ENCODE assay signal across 9 mouse cellular contexts in genomic region chr11:115904956-115905790, GRCm38 (mm10). TPM values are rescaled to one million over a fixed set of nuclear protein-coding genes. Genes with fewer than 3 reads are reported as not detected.
DNase-seq lines count a peak whose midpoint lies in the region; ATAC-seq and TF ChIP-seq lines count a peak whose summit lies in the region.
"Had no signal": no experiment of that assay in that cellular context is flagged by ENCODE, and none has a peak within 500 bp of the region (broad histone marks: within the 10 kb centered on the region; RNA-seq: fewer than 3 reads in every experiment).

No protein-coding gene starts in this region.

- H3K4me2 ChIP-seq in limb, embryonic 14.5 days (replicated peaks; ENCODE audit: low read depth, low read length, severe bottlenecking): no peak overlapping the region
- peak overlapping the region; percentile 25; the same call in 1 of the 2 replicates for H3K4me2 ChIP-seq in stomach, postnatal 0 days (replicated peaks; ENCODE audit: low read depth)
- H3K4me2 ChIP-seq in forebrain, embryonic 12.5 days: no peak overlapping the region

- H3K27ac ChIP-seq in heart, embryonic 10.5 days: peak overlapping the region; percentile 92
- 0 out of 2 replicates have a peak overlapping the region, but pooled peaks have one; percentile 9 for H3K27ac ChIP-seq in limb, embryonic 14.5 days (replicated peaks; ENCODE audit: low read depth, low read length)
- H3K27ac ChIP-seq in stomach, postnatal 0 days (replicated peaks): peak overlapping the region; percentile 90
- no peak overlapping the region for H3K27ac ChIP-seq in forebrain, embryonic 12.5 days

- H3K9me3 ChIP-seq in heart, embryonic 10.5 days: no peaks in the 10 kb centered on the region
- no peaks in the 10 kb centered on the region for H3K9me3 ChIP-seq in limb, embryonic 14.5 days (ENCODE audit: control insufficient read depth, low read length)
- no peaks in the 10 kb centered on the region for H3K9me3 ChIP-seq in stomach, postnatal 0 days (ENCODE audit: control insufficient read depth, low read length)
- H3K9me3 ChIP-seq in forebrain, embryonic 12.5 days: no peaks in the 10 kb centered on the region

- no peak for TF ChIP-seq POLR2A in limb, embryonic 14.5 days (IDR thresholded peaks at IDR 0.05; ENCODE audit: borderline replicate concordance, extremely low read depth, insufficient read depth, insufficient read length)

- WGBS in heart, embryonic 10.5 days: 45% methylated on average over 16 of the region's 16 CpGs
- WGBS in limb, embryonic 14.5 days: 61% methylated on average over 16 of the region's 16 CpGs
- 53% methylated on average over 16 of the region's 16 CpGs for WGBS in stomach, postnatal 0 days
- WGBS in forebrain, embryonic 12.5 days: 58% methylated on average over 16 of the region's 16 CpGs

- ATAC-seq in limb, embryonic 14.5 days (ENCODE audit: low FRiP score, low read depth): no peak
- ATAC-seq in stomach, postnatal 0 days (ENCODE audit: low FRiP score, low TSS enrichment): peak; percentile 21
- no peak for ATAC-seq in forebrain, embryonic 12.5 days (ENCODE audit: low FRiP score)

- no peak overlapping the region for H3K9ac ChIP-seq in limb, embryonic 14.5 days (ENCODE audit: low read depth, low read length, severe bottlenecking)
- peak overlapping the region; percentile 28 for H3K9ac ChIP-seq in stomach, postnatal 0 days (ENCODE audit: low read length)
- no peak overlapping the region for H3K9ac ChIP-seq in forebrain, embryonic 12.5 days

- intact Hi-C loops in heart, postnatal 25 days (cut with DNase I): no loop called here

- H3K27me3 ChIP-seq in heart, embryonic 10.5 days (ENCODE audit: insufficient read depth, poor library complexity, severe bottlenecking): no peaks in the 10 kb centered on the region
- H3K27me3 ChIP-seq in limb, embryonic 14.5 days (ENCODE audit: control insufficient read depth, insufficient read depth, low read length): no peaks in the 10 kb centered on the region
- no peaks in the 10 kb centered on the region for H3K27me3 ChIP-seq in stomach, postnatal 0 days (ENCODE audit: control insufficient read depth, insufficient read depth, low read length)
- H3K27me3 ChIP-seq in forebrain, embryonic 12.5 days: no peaks in the 10 kb centered on the region

- peaks cover 20% of the 10 kb centered on the region for H3K36me3 ChIP-seq in heart, embryonic 10.5 days
- H3K36me3 ChIP-seq in limb, embryonic 14.5 days (ENCODE audit: control insufficient read depth, insufficient read depth, low read length): peaks cover 3% of the 10 kb centered on the region; the same call in 1 of the 2 replicates
- no peaks in the 10 kb centered on the region for H3K36me3 ChIP-seq in stomach, postnatal 0 days (ENCODE audit: control insufficient read depth, insufficient read depth, low read length)
- H3K36me3 ChIP-seq in forebrain, embryonic 12.5 days (replicated peaks): peaks cover 8% of the 10 kb centered on the region; the same call in 1 of the 2 replicates

- peak; percentile 79 for DNase-seq in heart, embryonic 10.5 days (ENCODE audit: low spot score)
- no peak for DNase-seq in heart, postnatal 25 days (ENCODE audit: low spot score)
- DNase-seq in thymus, postnatal 0 days (ENCODE audit: low spot score): peak; percentile 44
- no peak for DNase-seq in thymus, postnatal 10 days (ENCODE audit: low spot score in 2 of 2)
- peak; percentile 22 for DNase-seq in limb, embryonic 14.5 days (ENCODE audit: low spot score)
- DNase-seq in stomach, postnatal 0 days (ENCODE audit: low spot score): peak; percentile 68
- no peak for DNase-seq in Muller cell, postnatal 12 days (ENCODE audit: inconsistent ontology term)

- peak; percentile 39 for TF ChIP-seq CTCF in stomach, postnatal 0 days (IDR thresholded peaks at IDR 0.05; ENCODE audit: low read depth)

- H3K4me3 ChIP-seq in heart, embryonic 10.5 days: peak overlapping the region; percentile 19; the same call in 1 of the 2 replicates
- no peak overlapping the region for H3K4me3 ChIP-seq in limb, embryonic 14.5 days (replicated peaks; ENCODE audit: low read length)
- H3K4me3 ChIP-seq in stomach, postnatal 0 days (ENCODE audit: low read depth, low read length): no peak overlapping the region
- no peak overlapping the region for H3K4me3 ChIP-seq in forebrain, embryonic 12.5 days (replicated peaks)

- no peak for TF ChIP-seq EP300 in stomach, postnatal 0 days (optimal IDR thresholded peaks at IDR 0.05)

- H3K4me1 ChIP-seq in heart, embryonic 10.5 days: peaks cover 69% of the 10 kb centered on the region
- peaks cover 7% of the 10 kb centered on the region; the same call in 1 of the 2 replicates for H3K4me1 ChIP-seq in limb, embryonic 14.5 days (ENCODE audit: control insufficient read depth, insufficient read depth, low read length)
- peaks cover 15% of the 10 kb centered on the region for H3K4me1 ChIP-seq in stomach, postnatal 0 days (replicated peaks; ENCODE audit: control insufficient read depth, insufficient read depth)
- H3K4me1 ChIP-seq in forebrain, embryonic 12.5 days: peaks cover 6% of the 10 kb centered on the region

RNA-seq across cellular contexts. Expression of gene Smim5, which starts 5.4 kb away (rescaled TPM):
- 13.7 and 17.9 TPM in 2 replicates for polyA plus RNA-seq in heart, embryonic 10.5 days (2016; fragmentation: Nextera tagmentation; extraction: Ambion mirVana)
- 10 to 100 TPM; 19.7 to 20.2 TPM for total RNA-seq in heart, postnatal 25 days (2021)
- polyA plus RNA-seq in thymus, postnatal 0 days (2015; fragmentation: Nextera tagmentation; extraction: Ambion mirVana): 35.4 and 39.8 TPM in 2 replicates
- 9.8 and 10.5 TPM in 2 replicates for polyA plus RNA-seq in limb, embryonic 14.5 days (2012; rRNA removed)
- polyA plus RNA-seq in limb, embryonic 14.5 days (2014; fragmentation: Nextera tagmentation; extraction: Ambion mirVana): 16.0 and 17.5 TPM in 2 replicates
- polyA plus RNA-seq in stomach, postnatal 0 days (2015; fragmentation: Nextera tagmentation; extraction: Ambion mirVana): 16.8 and 17.9 TPM in 2 replicates
- 1.1 and 1.3 TPM in 2 replicates for polyA plus RNA-seq in forebrain, embryonic 12.5 days (2016; fragmentation: Nextera tagmentation; extraction: Ambion mirVana)

RNA-seq across cellular contexts. Expression of gene Smim6, which starts 6.6 kb away (rescaled TPM):
- polyA plus RNA-seq in heart, embryonic 10.5 days (2016; fragmentation: Nextera tagmentation; extraction: Ambion mirVana): 1.6 and 1.7 TPM in 2 replicates
- under 1 TPM in 1 of 2 experiments, not detected in 1; 0.26 TPM for total RNA-seq in heart, postnatal 25 days (2021)
- 3.8 and 4.8 TPM in 2 replicates for polyA plus RNA-seq in thymus, postnatal 0 days (2015; fragmentation: Nextera tagmentation; extraction: Ambion mirVana)
- polyA plus RNA-seq in limb, embryonic 14.5 days (2012; rRNA removed): 0.52 and 0.77 TPM in 2 replicates
- polyA plus RNA-seq in limb, embryonic 14.5 days (2014; fragmentation: Nextera tagmentation; extraction: Ambion mirVana): 0.83 and 0.89 TPM in 2 replicates
- 184 and 185 TPM in 2 replicates for polyA plus RNA-seq in stomach, postnatal 0 days (2015; fragmentation: Nextera tagmentation; extraction: Ambion mirVana)
- 0.49 and 1.1 TPM in 2 replicates for polyA plus RNA-seq in forebrain, embryonic 12.5 days (2016; fragmentation: Nextera tagmentation; extraction: Ambion mirVana)
- polyA plus RNA-seq: frontal cortex, adult 2 months had no signal

RNA-seq across cellular contexts. Expression of gene Sap30bp, which starts 27.9 kb away (rescaled TPM):
- 29.4 and 35.8 TPM in 2 replicates for polyA plus RNA-seq in heart, embryonic 10.5 days (2016; fragmentation: Nextera tagmentation; extraction: Ambion mirVana)
- 10 to 100 TPM; 14.1 to 17.4 TPM for total RNA-seq in heart, postnatal 25 days (2021)
- 47.2 and 48.8 TPM in 2 replicates for polyA plus RNA-seq in thymus, postnatal 0 days (2015; fragmentation: Nextera tagmentation; extraction: Ambion mirVana)
- 35.6 and 52.6 TPM in 2 replicates for polyA plus RNA-seq in limb, embryonic 14.5 days (2012; rRNA removed)
- polyA plus RNA-seq in limb, embryonic 14.5 days (2014; fragmentation: Nextera tagmentation; extraction: Ambion mirVana): 36.6 and 36.9 TPM in 2 replicates
- polyA plus RNA-seq in stomach, postnatal 0 days (2015; fragmentation: Nextera tagmentation; extraction: Ambion mirVana): 23.6 and 27.0 TPM in 2 replicates
- polyA plus RNA-seq in forebrain, embryonic 12.5 days (2016; fragmentation: Nextera tagmentation; extraction: Ambion mirVana): 56.8 and 61.9 TPM in 2 replicates

RNA-seq across cellular contexts. Expression of gene Recql5, which starts 28.1 kb away (rescaled TPM):
- polyA plus RNA-seq in heart, embryonic 10.5 days (2016; fragmentation: Nextera tagmentation; extraction: Ambion mirVana): 20.4 and 22.3 TPM in 2 replicates
- total RNA-seq in heart, postnatal 25 days (2021): 1 to 10 TPM; 7.3 to 8.8 TPM
- 16.8 and 18.9 TPM in 2 replicates for polyA plus RNA-seq in thymus, postnatal 0 days (2015; fragmentation: Nextera tagmentation; extraction: Ambion mirVana)
- 27.9 and 28.0 TPM in 2 replicates for polyA plus RNA-seq in limb, embryonic 14.5 days (2012; rRNA removed)
- 16.1 and 18.3 TPM in 2 replicates for polyA plus RNA-seq in limb, embryonic 14.5 days (2014; fragmentation: Nextera tagmentation; extraction: Ambion mirVana)
- polyA plus RNA-seq in stomach, postnatal 0 days (2015; fragmentation: Nextera tagmentation; extraction: Ambion mirVana): 7.2 and 8.1 TPM in 2 replicates
- polyA plus RNA-seq in forebrain, embryonic 12.5 days (2016; fragmentation: Nextera tagmentation; extraction: Ambion mirVana): 32.5 and 33.4 TPM in 2 replicates

RNA-seq across cellular contexts. Expression of gene Myo15b, which starts 47.0 kb away (rescaled TPM):
- 0.23 and 0.31 TPM in 2 replicates for polyA plus RNA-seq in heart, embryonic 10.5 days (2016; fragmentation: Nextera tagmentation; extraction: Ambion mirVana)
- under 1 TPM in 1 of 2 experiments, not detected in 1; 0.08 TPM for total RNA-seq in heart, postnatal 25 days (2021)
- polyA plus RNA-seq in thymus, postnatal 0 days (2015; fragmentation: Nextera tagmentation; extraction: Ambion mirVana): 1.4 and 1.5 TPM in 2 replicates
- polyA plus RNA-seq in limb, embryonic 14.5 days (2012; rRNA removed): 0.55 and 1.3 TPM in 2 replicates
- 0.54 and 0.56 TPM in 2 replicates for polyA plus RNA-seq in limb, embryonic 14.5 days (2014; fragmentation: Nextera tagmentation; extraction: Ambion mirVana)
- 16.0 and 18.2 TPM in 2 replicates for polyA plus RNA-seq in stomach, postnatal 0 days (2015; fragmentation: Nextera tagmentation; extraction: Ambion mirVana)
- 0.17 and 0.31 TPM in 2 replicates for polyA plus RNA-seq in forebrain, embryonic 12.5 days (2016; fragmentation: Nextera tagmentation; extraction: Ambion mirVana)

Comparison
In these comparisons a context has a peak if more than half of its experiments do, and no peak if none do; other contexts are left out.
1. DNase-seq: peak in heart, embryonic 10.5 days (single experiment), thymus, postnatal 0 days (single experiment), limb, embryonic 14.5 days (single experiment) and stomach, postnatal 0 days (single experiment); none in heart, postnatal 25 days (single experiment), thymus, postnatal 10 days (0 of 2) and Muller cell, postnatal 12 days (single experiment).
2. RNA of gene Smim6, which starts 6.6 kb away (polyA plus RNA-seq): 184 to 185 TPM in stomach, postnatal 0 days; 3.8 to 4.8 TPM in thymus, postnatal 0 days, 1.6 to 1.7 TPM in heart, embryonic 10.5 days, 0.49 to 1.1 TPM in forebrain, embryonic 12.5 days and 0.52 to 0.89 TPM in limb, embryonic 14.5 days; every median in the first group is over 10 times any median in the second.